Mouse (Mus musculus): ENCODE results near the gene Hkdc1. TPM values are rescaled to one million over a fixed set of nuclear protein-coding genes. Genes with fewer than 3 reads are reported as not detected.

Hkdc1 gene
- not detected for total RNA-seq (2023)

GRCm38 (mm10) chr10:62422255-62422654, at the start of gene Hkdc1:
Gene Hkdc1 (minus strand): TSS chr10:62422491.

GRCm38 (mm10) chr10:62449364-62450279, 27.3 kb upstream of the Hkdc1 start, which contains the start of the genes 4930507D05Rik and Supv3l1:
Gene 4930507D05Rik (plus strand): TSS chr10:62449489.
Gene Supv3l1 (minus strand): TSS chr10:62449738.

GRCm38 (mm10) chr10:62379808-62380207, 42.5 kb downstream of the Hkdc1 start, which contains the start of gene Hk1:
Gene Hk1 (minus strand): TSS chr10:62379908.

Other genes with a start within 250 kb of the Hkdc1 start
- gene Tspan15, start 191.2 kb downstream of the Hkdc1 start, total RNA-seq (2023): 10 to 100 TPM; 10.0 to 13.0 TPM
- gene Tacr2, start 170.1 kb downstream of the Hkdc1 start, total RNA-seq (2023): not detected
- 10 to 100 TPM; 50.3 to 57.9 TPM for gene Hk1, start 42.6 kb downstream of the Hkdc1 start, total RNA-seq (2023)
- gene 4930507D05Rik, start 27.0 kb upstream of the Hkdc1 start, total RNA-seq (2023): under 1 TPM in 1 of 2 experiments, not detected in 1; 0.27 TPM
- gene Supv3l1, start 27.2 kb upstream of the Hkdc1 start, total RNA-seq (2023): 10 to 100 TPM; 16.4 to 17.3 TPM
- gene Vps26a, start 64.3 kb upstream of the Hkdc1 start, total RNA-seq (2023): 10 to 100 TPM; 66.6 to 80.0 TPM
- gene Srgn, start 105.0 kb upstream of the Hkdc1 start, total RNA-seq (2023): 1,000 to 10,000 TPM in 1 of 2 experiments, 100 to 1,000 TPM in 1; 956 to 1,008 TPM
- 10 to 100 TPM; 18.5 to 20.6 TPM for gene Kif1bp, start 156.0 kb upstream of the Hkdc1 start, total RNA-seq (2023)
- gene Ddx21, start 179.8 kb upstream of the Hkdc1 start, total RNA-seq (2023): 10 to 100 TPM; 86.4 to 94.0 TPM
- gene Ddx50, start 228.7 kb upstream of the Hkdc1 start, total RNA-seq (2023): 10 to 100 TPM; 78.8 to 82.7 TPM